Mouse (Mus musculus) megakaryocyte, embryonic 14.5 days (primary cell): ENCODE data around the gene Shb.

ENCODE experiments used
- FLI1 ChIP-seq: IDR thresholded peaks from 2 replicates; pipeline ENCODE4 v1.6.1; 2012; ENCODE audit warnings: low read length, inconsistent platforms, mixed read lengths
- GATA1 ChIP-seq: IDR thresholded peaks from 3 replicates; pipeline ENCODE4 v1.6.1; 2012; ENCODE audit warnings: mixed read lengths, low read length, inconsistent platforms, borderline replicate concordance

- TF ChIP-seq GATA1 = no peak
- no peak for TF ChIP-seq FLI1
Observed at GRCm38 (mm10) chr4:45528355-45529198, 3.7 kb downstream of the Shb start.
